In genomic region chr5:58081054-58081453, GRCm38 (mm10) we compare ENCODE assay signal across 10 mouse cellular contexts.
A peak's percentile ranks its signal among the peaks of the same experiment; 100 is the strongest.
DNase-seq lines count a peak whose midpoint lies in the region; ATAC-seq lines count a peak whose summit lies in the region.
"Had no signal": no experiment of that assay in that cellular context is flagged by ENCODE, and none has a peak within 500 bp of the region (broad histone marks: within the 10 kb centered on the region; RNA-seq: fewer than 3 reads in every experiment).

No protein-coding gene starts in this region.

- H3K4me2 ChIP-seq in heart, embryonic 15.5 days, result no peak overlapping the region

- H3K27ac ChIP-seq in heart, embryonic 15.5 days, result peak overlapping the region; percentile 52
- H3K27ac ChIP-seq: midbrain, embryonic 10.5 days had no signal

- DNase-seq in cerebellum, postnatal 25 days, result peak; percentile 43 to 46
- no peak for DNase-seq in cerebellum, adult 18-20 months
- no peak for DNase-seq in heart, postnatal 4 days
- peak; percentile 7 for DNase-seq in right cerebral cortex, adult 18-20 months
- no peak for DNase-seq in right cerebral cortex, postnatal 4 days
- peak; percentile 60 for DNase-seq in telencephalon, adult 2 months (ENCODE audit: low read depth, low spot score)
- no peak for DNase-seq in thymus, postnatal 4 days
- DNase-seq: B cell, adult 2 months had no signal

- no peaks in the 10 kb centered on the region for H3K9me3 ChIP-seq in heart, embryonic 15.5 days (replicated peaks)
- H3K9me3 ChIP-seq: midbrain, embryonic 10.5 days had no signal

- H3K27me3 ChIP-seq in heart, embryonic 15.5 days, result no peaks in the 10 kb centered on the region

- no peaks in the 10 kb centered on the region for H3K36me3 ChIP-seq in heart, embryonic 15.5 days
- H3K36me3 ChIP-seq: midbrain, embryonic 10.5 days had no signal

- no peak for ATAC-seq in heart, embryonic 15.5 days (replicated peaks; ENCODE audit: insufficient number of reproducible peaks, insufficient read depth, low FRiP score, low read depth)

- 57% methylated on average over 4 of the region's 4 CpGs for WGBS in heart, embryonic 15.5 days

- no peak overlapping the region for H3K9ac ChIP-seq in heart, embryonic 15.5 days

- peaks cover 21% of the 10 kb centered on the region for H3K4me1 ChIP-seq in heart, embryonic 15.5 days (replicated peaks)
- H3K4me1 ChIP-seq: midbrain, embryonic 10.5 days had no signal

- H3K4me3 ChIP-seq in heart, embryonic 15.5 days, result no peak overlapping the region
- H3K4me3 ChIP-seq: midbrain, embryonic 10.5 days had no signal

Comparison
In these comparisons a context has a peak if more than half of its experiments do, and no peak if none do; other contexts are left out.
1. DNase-seq: peak in cerebellum, postnatal 25 days (2 of 2), right cerebral cortex, adult 18-20 months (single experiment) and telencephalon, adult 2 months (single experiment); none in cerebellum, adult 18-20 months (0 of 2), heart, postnatal 4 days (single experiment), right cerebral cortex, postnatal 4 days (single experiment) and thymus, postnatal 4 days (single experiment).